In the genomic region with DNA sequence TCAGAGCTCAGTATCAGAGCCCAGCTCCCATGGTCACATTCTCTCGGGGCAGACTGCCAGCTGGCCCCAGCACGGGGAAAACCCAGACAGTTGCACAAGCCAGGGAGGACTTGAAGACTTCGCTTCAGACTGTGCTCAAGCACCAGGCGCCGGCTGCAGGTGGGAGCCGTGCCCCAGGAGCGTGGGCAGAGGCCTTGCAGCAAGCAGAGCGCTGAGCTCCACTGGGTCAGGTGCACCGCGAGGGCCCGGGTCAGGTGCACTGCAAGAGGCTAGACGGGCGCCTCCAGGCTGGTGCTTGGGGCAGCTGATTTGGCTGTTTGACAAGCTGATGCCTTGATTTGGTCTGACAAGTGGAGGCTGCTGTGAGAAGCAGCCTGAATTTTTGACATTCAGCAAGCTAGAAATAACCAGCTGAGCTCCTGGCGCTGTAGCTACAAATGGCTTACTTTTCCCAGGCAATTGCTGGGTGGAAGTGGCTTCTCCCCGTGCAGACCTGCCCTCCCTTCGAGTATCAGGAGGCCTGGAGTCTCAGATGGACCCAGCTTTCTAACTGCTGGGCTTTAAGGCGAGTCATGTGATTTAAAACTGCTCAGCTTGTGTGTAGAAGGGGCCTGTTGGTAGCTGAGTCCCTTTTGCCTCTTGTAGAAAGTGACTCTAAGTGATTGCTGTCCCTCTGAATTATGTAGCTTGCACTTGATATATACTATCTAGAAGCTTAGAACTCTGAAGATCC, we compare ENCODE assay signal across 8 mouse cellular contexts.
DNase-seq lines count a peak whose midpoint lies in the region; ATAC-seq and TF ChIP-seq lines count a peak whose summit lies in the region.

No protein-coding gene starts in this region.

- DNase-seq in A20 (ENCODE audit: low read depth, low spot score), result peak; percentile 87
- peak; percentile 86 for DNase-seq in brain, adult 2 months (ENCODE audit: low read depth, low spot score)
- peak; percentile 92 to 93 for DNase-seq in heart, postnatal 10 days
- peak; percentile 91 for DNase-seq in kidney, postnatal 14 days
- peak; percentile 36 for DNase-seq in liver, embryonic 11.5 days (ENCODE audit: low spot score)
- peak; percentile 37 for DNase-seq in thymus, adult 2 months

- peak overlapping the region; percentile 8; the same call in 1 of the 2 replicates for H3K9ac ChIP-seq in forebrain, embryonic 16.5 days (replicated peaks; ENCODE audit: low read depth, low read length)
- H3K9ac ChIP-seq in liver, embryonic 11.5 days (ENCODE audit: low read depth, low read length), result no peak overlapping the region
- no peak overlapping the region for H3K9ac ChIP-seq in neural tube, embryonic 15.5 days (replicated peaks)

- no peaks in the 10 kb centered on the region for H3K27me3 ChIP-seq in forebrain, embryonic 16.5 days (replicated peaks; ENCODE audit: control insufficient read depth, insufficient read depth, low read length)
- peaks cover 4% of the 10 kb centered on the region for H3K27me3 ChIP-seq in liver, embryonic 11.5 days (replicated peaks; ENCODE audit: control insufficient read depth, insufficient read depth, low read length)
- no peaks in the 10 kb centered on the region for H3K27me3 ChIP-seq in neural tube, embryonic 15.5 days (replicated peaks)
- no peaks in the 10 kb centered on the region for H3K27me3 ChIP-seq in thymus, adult 2 months (ENCODE audit: control insufficient read depth, insufficient read depth, low read length)

- TF ChIP-seq POLR2A in thymus, adult 2 months (IDR thresholded peaks at IDR 0.05; ENCODE audit: control insufficient read depth, extremely low read depth, insufficient read depth, low read length, poor library complexity), result no peak

- TF ChIP-seq CTCF in thymus, adult 2 months (IDR thresholded peaks at IDR 0.05; ENCODE audit: borderline replicate concordance, control insufficient read depth, extremely low read depth, insufficient read depth, low read length, poor library complexity), result no peak

- H3K27ac ChIP-seq in forebrain, embryonic 16.5 days (ENCODE audit: low read length), result no peak overlapping the region
- no peak overlapping the region for H3K27ac ChIP-seq in liver, embryonic 11.5 days (ENCODE audit: low read depth, low read length)
- no peak overlapping the region; the same call in 1 of the 2 replicates for H3K27ac ChIP-seq in neural tube, embryonic 15.5 days (replicated peaks)
- H3K27ac ChIP-seq in thymus, adult 2 months (ENCODE audit: control insufficient read depth, insufficient read depth, low read length), result no peak overlapping the region

- no peaks in the 10 kb centered on the region for H3K36me3 ChIP-seq in forebrain, embryonic 16.5 days (ENCODE audit: control insufficient read depth, insufficient read depth)
- no peaks in the 10 kb centered on the region for H3K36me3 ChIP-seq in liver, embryonic 11.5 days (ENCODE audit: control insufficient read depth, insufficient read depth, low read length)
- no peaks in the 10 kb centered on the region for H3K36me3 ChIP-seq in neural tube, embryonic 15.5 days
- H3K36me3 ChIP-seq in thymus, adult 2 months (ENCODE audit: control insufficient read depth, insufficient read depth, low read length), result no peaks in the 10 kb centered on the region

- peaks cover 14% of the 10 kb centered on the region for H3K4me1 ChIP-seq in forebrain, embryonic 16.5 days (replicated peaks; ENCODE audit: control insufficient read depth, insufficient read depth, low read length)
- peaks cover 3% of the 10 kb centered on the region; the same call in 1 of the 2 replicates for H3K4me1 ChIP-seq in liver, embryonic 11.5 days (replicated peaks; ENCODE audit: control insufficient read depth, insufficient read depth, low read length)
- H3K4me1 ChIP-seq in neural tube, embryonic 15.5 days, result peaks cover 14% of the 10 kb centered on the region
- 0 out of 2 replicates have a peak, but pooled peaks cover 10% of the 10 kb centered on the region for H3K4me1 ChIP-seq in thymus, adult 2 months (replicated peaks; ENCODE audit: control insufficient read depth, insufficient read depth, low read length)

- H3K9me3 ChIP-seq in forebrain, embryonic 16.5 days (ENCODE audit: control insufficient read depth, low read length), result no peaks in the 10 kb centered on the region
- H3K9me3 ChIP-seq in liver, embryonic 11.5 days (ENCODE audit: control insufficient read depth, low read length), result no peaks in the 10 kb centered on the region
- H3K9me3 ChIP-seq in neural tube, embryonic 15.5 days (replicated peaks), result no peaks in the 10 kb centered on the region

- peak; percentile 68 for ATAC-seq in forebrain, embryonic 16.5 days
- ATAC-seq in liver, embryonic 11.5 days (replicated peaks; ENCODE audit: low FRiP score), result no peak
- 0 out of 2 replicates have a peak, but pooled peaks have one; percentile 38 for ATAC-seq in neural tube, embryonic 15.5 days (ENCODE audit: low FRiP score)

- no peak overlapping the region for H3K4me3 ChIP-seq in forebrain, embryonic 16.5 days (replicated peaks; ENCODE audit: low read length)
- no peak overlapping the region for H3K4me3 ChIP-seq in liver, embryonic 11.5 days (ENCODE audit: low read depth, low read length)
- no peak overlapping the region for H3K4me3 ChIP-seq in neural tube, embryonic 15.5 days (replicated peaks)
- no peak overlapping the region for H3K4me3 ChIP-seq in thymus, adult 2 months (ENCODE audit: control insufficient read depth, insufficient read depth, low read length)

- WGBS in forebrain, embryonic 16.5 days, result 20% methylated on average over 17 of the region's 17 CpGs
- 26% methylated on average over 17 of the region's 17 CpGs for WGBS in liver, embryonic 11.5 days
- WGBS in neural tube, embryonic 15.5 days, result 34% methylated on average over 17 of the region's 17 CpGs
- 31% methylated on average over 17 of the region's 17 CpGs for WGBS in thymus, adult 2 months

- peak overlapping the region; percentile 29 for H3K4me2 ChIP-seq in forebrain, embryonic 16.5 days (ENCODE audit: low read length)
- no peak overlapping the region for H3K4me2 ChIP-seq in liver, embryonic 11.5 days
- no peak overlapping the region for H3K4me2 ChIP-seq in neural tube, embryonic 15.5 days

- intact Hi-C loops in heart, postnatal 10 days (cut with DNase I), result no loop called here

Comparison
In these comparisons a context has a peak if more than half of its experiments do, and no peak if none do; other contexts are left out.
1. DNase-seq: peak in every context shown above with its lines; median percentile 92 in heart, postnatal 10 days; 91 in kidney, postnatal 14 days; 87 in A20; 86 in brain, adult 2 months; 37 in thymus, adult 2 months; 36 in liver, embryonic 11.5 days.